Mouse (Mus musculus): ENCODE data around the gene B9d1.

B9d1 gene

GRCm38 (mm10) chr11:61489085-61489484, 15.9 kb upstream of the B9d1 start:
- DNase-seq (ENCODE audit: low spot score in 2 of 2): no peak

GRCm38 (mm10) chr11:61489874-61490273, 15.1 kb upstream of the B9d1 start:
- no peak for DNase-seq (ENCODE audit: low spot score in 2 of 2)

GRCm38 (mm10) chr11:61490944-61491520, 13.9 kb upstream of the B9d1 start:
- DNase-seq (ENCODE audit: low spot score in 2 of 2): no peak

DNA sequence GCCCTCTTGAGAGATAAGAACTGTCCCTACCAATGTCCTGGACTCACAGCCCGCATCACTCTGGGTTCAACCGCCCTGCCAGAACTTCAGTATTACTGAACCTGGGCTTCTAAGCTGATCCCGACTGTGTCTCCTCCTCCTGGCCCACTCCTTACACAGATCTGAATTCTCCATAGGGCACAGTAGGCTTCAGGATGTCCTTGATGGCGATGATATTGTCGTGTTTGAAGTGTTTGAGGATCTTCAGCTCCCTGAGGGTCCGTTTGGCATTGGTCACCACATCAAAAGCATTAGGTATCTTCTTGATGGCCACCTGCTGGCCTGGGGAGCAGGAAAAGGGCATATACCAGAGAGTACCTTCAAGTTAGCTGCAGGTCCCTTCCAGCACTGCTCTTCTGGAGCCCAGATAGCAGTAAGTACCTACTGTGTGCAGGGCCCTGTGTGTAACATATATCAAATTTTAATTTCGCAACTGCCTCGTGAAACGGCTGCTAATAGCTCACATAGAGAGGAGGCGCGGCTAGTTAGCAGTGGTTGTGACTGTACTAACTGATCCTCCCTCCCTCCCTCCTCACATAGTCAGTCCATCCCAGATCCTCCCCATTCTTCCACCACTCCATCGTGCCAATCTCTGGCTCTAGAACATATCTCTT, 12.1 kb upstream of the B9d1 start:
- DNase-seq (ENCODE audit: low spot score in 2 of 2): no peak

DNA sequence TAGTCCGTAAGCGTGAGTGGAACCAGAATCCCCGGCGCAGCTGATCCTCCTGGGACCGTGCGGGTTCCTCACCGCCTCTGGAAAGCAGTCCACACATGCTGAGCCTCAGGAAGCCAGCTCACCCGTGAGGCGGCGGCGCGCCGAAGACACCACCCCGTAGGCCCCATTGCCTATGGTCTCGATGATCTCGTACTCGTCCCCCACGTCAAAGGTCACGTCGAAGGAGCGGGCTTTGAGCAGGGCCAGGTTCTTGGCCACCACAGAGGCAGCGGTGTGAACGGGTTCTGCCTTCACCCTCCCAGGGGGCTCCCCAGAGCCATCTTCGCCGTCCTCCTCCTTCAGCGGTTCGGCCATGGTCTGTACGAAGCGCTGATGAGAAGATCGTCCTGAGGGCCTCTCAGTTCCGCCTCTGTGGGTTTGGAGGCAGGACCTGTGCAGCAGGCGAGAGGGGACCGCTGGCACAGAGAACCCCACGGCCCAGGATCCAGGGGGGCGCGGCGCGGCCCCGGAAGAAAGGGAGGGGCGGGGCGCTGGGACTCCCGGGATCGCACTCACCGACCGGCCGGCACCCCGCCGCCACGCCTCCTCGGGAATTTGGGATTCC, 11.3 kb upstream of the B9d1 start:
- peak in 1 of 2 experiments; percentile 53 for DNase-seq (ENCODE audit: low spot score in 2 of 2)

GRCm38 (mm10) chr11:61494129-61494997, 10.6 kb upstream of the B9d1 start, which contains the start of gene Mapk7:
Gene Mapk7, minus strand, starts transcription at chr11:61494406.
- peak; percentile 95 to 96 for DNase-seq (ENCODE audit: low spot score in 2 of 2)

- no peak for DNase-seq (ENCODE audit: low spot score in 2 of 2)
Observed at GRCm38 (mm10) chr11:61495528-61495927, 9.4 kb upstream of the B9d1 start.

DNA sequence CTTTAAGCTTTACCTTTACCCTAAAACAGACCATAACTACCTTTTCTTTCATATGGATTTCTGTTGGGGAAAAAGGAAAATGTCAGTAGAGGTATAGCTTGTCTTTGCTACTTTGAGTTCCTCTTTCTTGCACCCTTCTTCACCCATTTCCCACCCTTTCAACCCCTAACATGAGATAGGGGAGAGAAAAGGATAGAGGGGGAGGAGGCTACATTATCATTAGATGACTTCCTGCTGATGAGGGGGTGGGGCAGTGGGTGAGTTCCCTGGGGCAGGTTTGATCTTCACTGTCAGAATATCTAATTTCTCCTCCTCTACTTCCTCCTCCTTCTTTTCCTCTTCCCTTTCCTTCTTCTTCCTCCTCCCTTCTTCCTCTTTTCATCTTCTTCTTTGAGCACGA, 7.5 kb upstream of the B9d1 start:
- DNase-seq (ENCODE audit: low spot score in 2 of 2): no peak

- DNase-seq (ENCODE audit: low spot score in 2 of 2): no peak
Observed at GRCm38 (mm10) chr11:61498736-61499504, 6.0 kb upstream of the B9d1 start.

DNA sequence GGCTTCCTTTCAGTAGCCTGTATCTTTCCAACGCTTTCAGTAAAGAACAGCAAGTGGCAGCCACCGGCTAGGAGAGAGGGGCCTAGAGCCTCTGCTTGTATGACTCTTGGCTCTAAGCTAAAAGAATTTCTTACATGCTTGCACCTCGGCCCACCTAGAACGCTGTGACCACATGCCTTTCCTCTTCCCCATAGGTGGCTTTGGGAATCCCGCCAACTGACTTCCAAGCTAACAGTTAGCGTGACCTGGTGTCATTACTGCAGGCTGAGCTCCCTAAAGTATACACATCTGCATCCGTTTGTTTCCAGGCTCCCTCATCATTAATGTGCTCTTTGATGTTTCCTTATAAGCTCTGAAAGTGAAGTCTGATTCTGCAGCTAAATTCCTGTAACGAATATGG, 1.0 kb upstream of the B9d1 start:
- no peak for DNase-seq (ENCODE audit: low spot score in 2 of 2)

GRCm38 (mm10) chr11:61514953-61515352, 10.0 kb downstream of the B9d1 start:
- no peak for DNase-seq (ENCODE audit: low spot score in 2 of 2)

DNA sequence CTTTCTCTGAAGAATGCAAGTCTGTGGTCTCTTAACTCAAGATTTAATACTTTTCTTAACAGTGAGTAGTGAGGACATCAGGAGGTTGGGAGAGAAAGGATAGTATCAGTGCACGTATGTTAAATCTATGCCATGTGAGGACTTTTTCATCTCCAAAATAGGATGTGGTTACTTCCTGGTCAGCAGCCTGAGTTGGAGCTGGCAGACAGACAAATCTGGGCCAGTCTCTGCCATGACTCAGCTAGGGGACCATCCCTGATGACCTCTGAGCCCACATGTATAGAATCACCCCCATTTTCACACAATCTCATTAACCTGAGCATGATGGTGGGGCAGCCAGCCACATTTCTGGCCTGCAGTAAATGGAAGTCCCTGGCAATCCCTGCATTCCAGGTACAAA, 13.0 kb downstream of the B9d1 start:
- DNase-seq (ENCODE audit: low spot score in 2 of 2): no peak

- no peak for DNase-seq (ENCODE audit: low spot score in 2 of 2)
Observed at GRCm38 (mm10) chr11:61518871-61519270, 13.9 kb downstream of the B9d1 start.

- DNase-seq (ENCODE audit: low spot score in 2 of 2): no peak
Observed at GRCm38 (mm10) chr11:61519484-61520107, 14.7 kb downstream of the B9d1 start.

DNA sequence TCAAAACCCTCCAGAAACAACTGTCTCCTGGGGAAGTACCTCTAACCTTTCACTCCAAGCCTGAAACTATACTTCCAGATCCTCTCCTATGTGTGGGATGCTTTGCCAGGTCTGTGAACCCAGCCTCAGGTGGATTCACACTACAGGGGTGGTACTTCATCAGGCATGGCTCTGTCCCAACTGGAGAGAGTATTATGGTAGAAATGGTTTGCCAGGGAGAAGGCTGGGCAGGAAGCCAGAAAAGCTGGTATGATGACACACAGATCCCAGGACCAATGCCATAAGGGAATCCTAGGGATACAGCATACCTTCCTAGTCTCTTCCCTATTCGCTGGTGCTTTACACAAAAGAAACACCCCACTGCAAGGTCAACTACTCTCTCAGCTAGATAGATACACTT, 21.9 kb downstream of the B9d1 start:
- DNase-seq (ENCODE audit: low spot score in 2 of 2): no peak

DNA sequence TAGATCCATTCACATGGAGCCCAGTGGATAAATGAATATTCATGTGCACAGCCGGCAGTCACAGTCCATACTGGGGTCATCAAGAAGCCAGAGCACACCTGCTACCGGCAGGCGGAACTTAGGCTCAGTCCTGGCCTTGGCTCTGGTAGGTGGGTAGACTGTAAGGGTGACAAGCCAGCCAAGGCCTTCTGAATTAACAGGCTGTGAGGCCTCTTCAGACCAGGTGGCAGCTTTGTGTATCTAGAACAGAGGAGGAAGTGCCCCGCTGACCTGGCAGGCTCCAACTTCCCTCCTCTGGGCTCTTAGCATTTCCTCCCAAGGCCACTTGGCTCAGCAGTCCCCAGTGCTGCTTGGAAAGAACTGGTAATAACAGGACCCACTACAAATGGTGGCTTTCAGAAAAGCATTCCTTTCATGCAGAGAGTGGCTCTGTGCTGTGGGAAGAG, 24.3 kb downstream of the B9d1 start:
- peak in 1 of 2 experiments; percentile 61 for DNase-seq (ENCODE audit: low spot score in 2 of 2)

DNA sequence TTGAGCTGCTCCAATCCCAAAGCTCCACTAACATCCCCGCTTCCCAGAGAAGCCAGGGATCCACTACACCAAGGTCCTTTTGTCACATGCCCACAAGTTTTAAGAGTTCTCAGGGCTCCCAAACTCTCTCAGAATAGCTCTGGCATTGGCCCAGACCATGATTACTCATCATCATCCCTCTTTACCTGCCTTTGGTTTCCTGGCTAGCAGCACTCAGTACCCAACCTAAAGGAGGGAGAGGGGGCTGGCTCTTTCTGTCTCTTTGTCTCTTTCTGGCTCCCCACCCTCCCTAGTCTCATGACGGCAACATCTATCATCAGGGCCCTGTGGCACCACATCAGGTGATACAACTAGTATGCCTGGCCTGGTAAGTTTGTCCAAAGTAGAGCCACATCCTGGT, 27.9 kb downstream of the B9d1 start:
- DNase-seq (ENCODE audit: low spot score in 2 of 2): no peak

- DNase-seq (ENCODE audit: low spot score in 2 of 2): no peak
Observed at GRCm38 (mm10) chr11:61533571-61533970, 28.6 kb downstream of the B9d1 start.

DNA sequence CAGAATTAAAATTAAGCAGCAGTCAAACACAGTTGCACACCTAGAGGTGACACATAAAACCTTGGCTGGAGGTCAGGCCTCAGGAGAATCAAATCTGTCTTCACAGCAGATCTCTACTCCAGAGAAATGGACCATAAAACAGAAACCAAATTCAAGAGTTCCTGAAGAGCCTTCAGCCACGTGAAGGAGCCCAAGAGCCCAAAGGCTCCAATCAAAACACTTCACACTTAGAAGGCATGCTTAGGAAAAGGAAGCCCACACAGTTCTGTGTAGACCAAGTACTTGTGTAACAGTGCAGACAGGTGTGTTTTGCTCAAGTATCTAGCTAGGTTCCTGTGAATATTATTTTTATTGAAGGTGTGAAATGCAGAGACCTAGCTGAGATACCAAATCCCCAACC, 30.6 kb downstream of the B9d1 start:
- no peak for DNase-seq (ENCODE audit: low spot score in 2 of 2)

- no peak for DNase-seq (ENCODE audit: low spot score in 2 of 2)
Observed at GRCm38 (mm10) chr11:61536952-61537351, 32.0 kb downstream of the B9d1 start.

- DNase-seq (ENCODE audit: low spot score in 2 of 2): no peak
Observed at GRCm38 (mm10) chr11:61537362-61537761, 32.4 kb downstream of the B9d1 start.

All from frontal cortex, postnatal 14 days (tissue).